Mouse (Mus musculus) lung, postnatal 25 days (tissue): ENCODE measurements around the gene Pkmyt1.

ENCODE experiments used
- DNase-seq: peaks from one replicate; pipeline ENCODE4 v3.0.0; 2022; ENCODE audit warnings: low spot score

Gene Pkmyt1

DNA sequence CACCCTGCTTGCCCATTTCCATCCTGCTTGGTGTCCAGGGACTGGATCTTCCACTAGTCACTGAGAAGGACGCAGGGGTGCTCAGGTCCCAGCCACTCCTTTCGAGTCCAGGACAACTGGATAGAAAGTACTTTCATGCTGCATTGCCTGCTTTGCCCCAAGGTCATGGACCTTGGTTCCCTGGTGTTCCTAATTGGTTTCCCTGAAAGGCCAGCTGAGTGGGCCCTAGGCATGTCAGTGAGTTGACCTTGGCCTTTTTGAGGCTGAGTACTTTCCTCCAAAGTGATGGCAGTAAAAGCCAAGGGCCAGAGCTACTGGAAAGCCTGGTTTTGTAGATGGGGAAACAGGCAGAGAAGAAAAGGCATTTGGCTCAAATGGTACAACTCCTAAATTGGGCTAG is 4.2 kb upstream of the Pkmyt1 start:
- DNase-seq: no peak

DNA sequence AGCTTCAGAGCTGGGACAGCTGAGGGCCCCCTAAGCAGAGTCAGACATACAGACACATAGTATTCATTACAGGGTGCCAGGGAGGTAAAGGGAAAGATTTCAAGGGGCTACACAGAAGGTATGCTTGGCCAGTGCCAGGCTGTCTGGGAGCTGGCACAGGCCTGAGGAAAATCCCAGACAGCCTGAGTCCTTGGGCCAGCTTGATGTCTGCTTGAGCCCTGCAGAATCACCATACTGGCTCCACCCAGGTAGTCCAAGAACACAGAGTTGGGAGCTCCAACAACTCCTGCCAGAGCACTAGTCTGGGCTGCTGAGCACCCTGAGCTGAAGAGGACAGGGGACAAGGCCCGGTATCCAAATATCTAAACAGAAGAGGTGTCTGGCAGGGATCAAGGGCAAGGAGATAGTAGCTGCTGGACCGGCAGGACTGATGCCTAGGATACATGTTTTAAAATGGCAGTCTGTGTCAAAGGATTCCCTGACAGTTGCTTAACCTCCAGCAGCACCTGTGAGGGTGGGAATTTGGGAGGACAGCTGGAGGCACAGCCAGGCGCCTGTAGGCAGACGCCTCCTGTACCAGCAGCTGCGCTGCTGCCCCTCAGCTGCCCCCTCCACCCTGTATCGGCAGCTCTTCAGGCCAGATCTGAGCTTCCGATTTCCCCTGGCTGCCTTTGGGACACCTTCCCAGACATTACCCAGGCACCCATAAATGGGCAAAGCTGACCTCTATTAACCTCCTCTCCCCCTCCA is 3.6 kb upstream of the Pkmyt1 start, which contains the start of gene 1520401A03Rik:
1520401A03Rik (minus strand) TSS at position 408 of the 750 bp plus-strand sequence.
- DNase-seq: no peak

DNA sequence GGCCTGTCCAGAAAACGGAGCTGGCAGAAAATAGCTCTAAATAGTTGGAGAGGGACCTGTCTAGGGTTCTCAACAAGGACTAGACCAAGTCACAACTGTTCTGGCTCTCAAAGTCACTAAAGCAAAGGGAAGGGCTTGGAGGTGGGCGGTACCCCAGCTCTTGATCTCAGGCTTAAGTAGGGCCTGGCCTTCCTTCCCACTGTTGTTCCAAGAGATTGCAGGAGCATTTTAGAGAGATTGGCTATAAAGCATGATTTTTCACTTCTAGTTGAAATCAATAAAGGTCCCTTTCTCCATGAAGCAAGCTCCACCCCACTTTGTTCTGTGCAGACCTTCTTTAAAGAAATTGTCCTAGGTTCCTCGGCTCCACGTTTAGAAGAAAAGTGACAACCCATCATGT is 659 bp upstream of the Pkmyt1 start:
- no peak for DNase-seq

DNA sequence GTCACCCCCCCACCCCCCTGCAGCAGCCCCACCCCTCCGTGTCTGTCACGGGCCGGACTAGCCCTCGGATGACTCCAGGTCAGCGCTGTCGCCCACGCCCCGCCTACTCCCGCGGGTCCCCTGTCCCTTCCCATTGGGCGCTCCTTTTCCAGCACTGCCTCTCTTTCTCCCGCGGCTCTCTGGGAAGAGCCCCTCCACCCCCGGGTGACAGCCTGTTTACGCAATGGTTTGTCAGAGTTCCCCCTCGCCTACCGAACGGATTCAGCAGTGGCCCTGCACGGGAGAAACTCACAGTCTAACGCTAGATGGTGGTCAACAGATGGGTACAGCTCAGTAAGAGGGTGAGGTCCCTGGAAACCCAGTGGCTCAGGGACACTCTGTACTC is 614 bp downstream of the Pkmyt1 start:
- peak; percentile 81 for DNase-seq

DNA sequence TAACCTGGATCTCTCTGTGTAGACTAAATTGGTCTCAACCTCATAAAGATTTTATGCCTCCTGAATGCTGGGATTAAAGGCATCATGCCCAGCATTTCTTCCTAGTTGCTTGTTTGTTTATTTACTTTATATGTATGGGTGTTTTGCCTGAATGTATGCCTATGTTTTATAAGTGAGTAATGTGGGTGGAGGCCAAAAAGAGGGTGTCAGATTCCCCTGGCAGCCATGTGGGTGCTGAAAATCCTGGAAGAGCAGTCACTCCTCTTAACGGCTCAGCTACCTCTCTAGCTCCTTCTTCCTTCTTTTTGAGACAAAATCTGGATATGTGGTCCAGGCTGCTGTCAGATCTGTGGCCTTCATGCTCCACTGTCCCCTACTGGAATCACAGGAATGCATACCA is 4.3 kb downstream of the Pkmyt1 start:
- no peak for DNase-seq

DNA sequence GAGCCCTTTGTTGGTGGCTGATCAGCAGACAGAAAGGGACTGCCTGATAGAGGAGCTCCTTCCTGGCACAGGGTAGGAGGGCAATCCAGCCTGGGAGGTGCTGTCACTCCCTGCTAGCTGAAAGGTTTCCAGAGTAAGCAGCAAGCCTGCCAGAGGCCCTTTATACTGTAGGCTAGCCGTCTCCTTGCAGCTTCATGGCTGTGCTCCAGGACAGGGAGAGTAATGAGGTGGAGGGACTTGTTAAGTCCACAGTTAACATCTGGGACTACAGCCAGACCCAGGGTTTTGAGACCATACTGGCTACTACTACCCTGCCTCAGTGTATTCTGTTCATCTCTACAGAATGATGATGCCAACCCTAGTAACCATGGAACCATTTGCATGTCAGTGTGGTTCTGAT is 8.2 kb downstream of the Pkmyt1 start:
- no peak for DNase-seq

DNA sequence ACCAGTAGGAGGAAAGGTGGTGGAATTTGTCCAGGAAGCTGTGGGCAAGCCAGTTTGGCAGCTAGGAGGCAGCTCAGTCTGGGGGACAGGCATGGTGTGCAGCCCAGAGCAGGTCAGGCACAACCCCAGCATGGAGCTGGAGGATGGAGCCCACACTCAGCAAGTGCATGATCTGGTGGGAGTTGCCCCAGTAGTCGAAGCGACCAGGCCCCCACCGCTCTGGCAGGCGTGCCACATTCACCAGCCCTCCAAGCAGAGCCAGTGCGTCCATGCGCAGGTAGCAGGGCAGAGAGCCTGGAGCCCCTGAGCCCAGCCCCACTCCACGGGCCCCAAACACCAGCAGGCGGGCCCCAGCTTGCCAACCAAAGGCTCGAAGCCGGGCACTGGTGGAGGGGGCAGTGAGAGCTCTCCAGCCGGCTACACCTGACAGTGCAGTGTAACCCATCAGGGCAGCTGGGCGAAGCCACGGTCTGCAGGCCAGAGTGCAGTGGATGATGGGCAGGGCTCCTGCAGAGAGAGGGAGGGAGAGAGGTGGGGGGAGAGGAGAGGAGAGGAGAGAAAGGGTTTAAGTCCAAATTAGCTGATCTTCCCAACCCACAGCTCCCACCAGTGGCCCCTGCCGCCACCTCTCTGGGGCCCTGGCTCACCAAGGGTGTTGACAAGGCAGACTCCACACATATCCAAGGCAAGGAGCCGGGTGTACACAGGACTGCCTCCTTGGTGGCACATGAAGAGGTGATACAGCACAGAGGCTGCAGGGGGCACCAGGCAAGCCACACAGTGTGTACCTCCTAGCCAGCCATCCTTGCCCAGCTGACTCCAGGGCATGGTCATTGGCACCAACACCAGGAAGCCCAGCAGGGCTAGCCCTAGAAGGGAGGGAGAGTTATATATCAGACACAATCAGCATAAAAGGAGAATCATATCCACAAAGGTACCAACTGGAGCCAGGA is 11.6 kb downstream of the Pkmyt1 start:
- DNase-seq: no peak

DNA sequence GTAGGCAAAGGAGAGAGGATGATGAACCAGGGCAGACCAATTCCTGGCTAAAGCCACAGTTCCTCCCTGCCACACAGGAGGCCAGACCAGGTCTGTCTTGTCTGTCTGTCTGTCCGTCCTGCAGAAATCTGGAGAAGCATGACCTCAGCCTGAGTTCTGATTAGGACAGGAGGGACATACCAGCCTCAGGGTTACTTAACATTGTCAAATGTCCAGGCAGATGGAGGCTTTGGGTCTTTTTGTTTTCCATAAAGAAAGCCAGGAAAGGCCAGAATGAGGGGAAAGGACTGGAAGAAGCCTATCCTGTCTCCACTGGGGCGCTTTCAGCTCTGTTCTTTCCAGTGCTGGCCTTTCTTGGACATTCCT is 12.7 kb downstream of the Pkmyt1 start:
- DNase-seq: no peak

DNA sequence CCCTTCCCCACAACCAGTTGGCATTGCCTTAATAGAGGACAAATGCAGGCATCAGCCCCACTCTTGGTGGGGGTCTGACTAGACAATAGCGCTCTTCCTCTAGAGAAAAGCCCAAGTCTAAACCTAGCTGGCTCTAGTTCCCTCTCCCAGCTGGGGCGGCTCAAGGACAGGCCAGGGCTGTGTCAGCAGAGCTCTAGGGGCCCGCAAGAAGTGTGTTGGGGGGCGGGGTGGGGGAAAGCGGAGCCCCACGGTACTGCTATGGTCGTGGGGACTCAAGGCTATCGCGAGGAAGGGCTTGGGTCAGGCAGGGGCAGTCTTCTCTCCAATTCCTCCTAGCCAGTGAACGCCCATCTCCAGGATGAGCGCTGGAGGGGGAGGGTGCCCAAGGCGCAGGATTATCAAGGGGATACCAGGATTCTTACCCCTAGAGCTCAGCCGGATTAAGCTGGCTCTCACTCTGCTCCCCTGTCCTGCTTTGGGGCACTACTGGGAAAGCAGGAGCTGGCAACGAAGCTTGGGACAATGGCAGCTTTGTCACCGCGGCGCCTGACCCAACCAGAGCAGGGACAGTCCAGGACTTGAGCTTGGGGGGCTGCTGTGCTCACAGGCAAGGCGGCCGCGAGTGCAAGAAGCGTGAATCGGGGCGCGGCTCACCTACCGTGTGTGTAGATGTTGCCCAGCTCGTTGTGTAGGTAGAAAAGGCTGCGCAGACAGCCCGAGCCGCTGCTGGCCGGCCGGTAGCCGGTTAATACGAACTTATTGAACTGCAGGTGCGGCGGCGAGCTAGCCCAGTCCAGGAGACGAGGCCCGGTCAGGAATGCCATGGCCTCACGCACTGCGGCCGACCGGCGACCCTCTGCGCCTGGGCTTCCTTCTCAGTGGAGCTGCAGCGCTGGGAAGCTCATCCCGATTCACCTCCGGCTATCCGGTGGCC is 13.3 kb downstream of the Pkmyt1 start:
- no peak for DNase-seq

DNA sequence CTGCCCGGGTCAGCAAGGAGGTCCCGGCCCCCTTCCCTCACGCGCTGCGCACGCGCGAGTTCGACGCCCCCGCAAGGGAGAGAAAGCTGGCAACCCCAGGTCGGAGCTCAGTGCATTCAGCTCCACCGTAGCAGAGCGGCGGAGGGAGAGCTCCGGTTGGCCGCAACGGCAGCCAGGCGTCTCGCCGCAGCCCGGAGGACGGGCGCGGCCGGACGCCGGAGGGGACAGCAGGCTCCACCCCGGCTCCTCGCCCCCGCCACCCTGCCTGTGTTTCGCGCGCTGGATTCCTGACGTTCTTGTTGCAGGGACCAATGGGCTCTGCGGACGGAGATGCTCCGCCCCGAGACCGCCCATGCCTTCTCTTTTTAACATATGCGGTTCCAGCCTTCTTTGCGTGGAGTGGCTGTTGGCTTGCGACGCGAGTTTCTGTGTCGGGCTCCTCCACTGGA is 14.0 kb downstream of the Pkmyt1 start:
- DNase-seq: peak; percentile 94

DNA sequence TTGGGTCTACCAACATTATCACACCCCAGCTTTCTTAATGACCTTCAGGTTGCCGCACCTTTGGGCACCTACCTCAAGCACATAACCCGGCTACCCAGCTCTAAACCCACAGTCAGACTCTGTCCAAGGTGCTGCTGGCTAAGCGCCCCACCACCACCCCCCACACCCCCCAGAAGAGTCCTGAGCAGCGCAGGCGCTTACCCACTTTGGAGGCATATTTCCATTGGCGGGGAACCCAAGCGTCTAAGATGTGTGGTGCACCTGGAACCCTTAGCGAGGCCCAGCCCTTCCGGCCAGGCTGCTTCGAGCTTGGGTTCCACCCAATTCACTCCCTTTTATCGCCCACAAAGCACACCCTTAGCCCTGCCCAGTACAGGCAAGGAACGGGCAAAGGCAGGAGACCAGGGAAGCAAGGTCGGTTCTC is 14.5 kb downstream of the Pkmyt1 start, which contains the start of gene Paqr4:
Paqr4 (minus strand) TSS at position 270 of the 424 bp plus-strand sequence.
- DNase-seq: peak; percentile 32

DNA sequence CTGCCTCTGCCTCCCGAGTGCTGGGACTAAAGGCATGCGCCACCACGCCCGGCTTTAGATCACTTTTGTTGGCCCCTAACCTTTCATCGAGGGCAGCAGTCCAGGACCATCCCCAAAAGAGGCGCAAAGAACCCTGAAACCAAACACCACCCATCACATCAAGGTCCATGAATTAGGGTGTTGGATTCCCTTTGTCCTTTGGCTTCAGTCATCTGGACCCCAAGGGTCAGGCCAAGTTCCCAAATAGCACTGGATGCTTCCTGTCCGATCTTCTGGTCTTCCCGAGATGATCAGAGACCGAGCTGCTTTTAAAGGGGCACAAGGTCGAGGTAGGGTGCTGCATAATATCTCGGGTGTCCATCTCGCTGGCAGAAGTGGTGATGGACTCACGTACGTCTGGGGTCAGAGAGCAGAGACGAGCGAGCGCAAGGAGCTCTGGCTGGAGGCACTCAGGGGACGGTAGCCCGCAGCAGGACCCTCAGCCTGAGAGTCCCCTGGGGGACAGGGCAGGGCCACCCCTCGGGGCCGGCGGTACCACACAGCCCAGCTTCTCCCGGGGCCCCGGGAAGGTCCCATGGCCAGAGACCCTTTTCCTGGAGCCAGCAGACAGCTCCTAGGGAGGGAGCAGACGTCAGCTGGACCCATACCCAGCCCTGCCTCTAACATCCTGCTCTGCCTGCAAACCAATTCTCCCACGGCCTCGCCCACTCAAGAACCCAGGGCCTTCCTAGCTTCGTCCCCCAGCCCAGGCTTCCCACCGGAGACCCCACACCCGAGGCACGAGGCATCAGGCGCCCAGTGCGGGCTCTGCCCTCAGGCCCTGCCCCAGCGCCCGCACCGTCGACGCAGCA is 15.4 kb downstream of the Pkmyt1 start:
- no peak for DNase-seq

DNA sequence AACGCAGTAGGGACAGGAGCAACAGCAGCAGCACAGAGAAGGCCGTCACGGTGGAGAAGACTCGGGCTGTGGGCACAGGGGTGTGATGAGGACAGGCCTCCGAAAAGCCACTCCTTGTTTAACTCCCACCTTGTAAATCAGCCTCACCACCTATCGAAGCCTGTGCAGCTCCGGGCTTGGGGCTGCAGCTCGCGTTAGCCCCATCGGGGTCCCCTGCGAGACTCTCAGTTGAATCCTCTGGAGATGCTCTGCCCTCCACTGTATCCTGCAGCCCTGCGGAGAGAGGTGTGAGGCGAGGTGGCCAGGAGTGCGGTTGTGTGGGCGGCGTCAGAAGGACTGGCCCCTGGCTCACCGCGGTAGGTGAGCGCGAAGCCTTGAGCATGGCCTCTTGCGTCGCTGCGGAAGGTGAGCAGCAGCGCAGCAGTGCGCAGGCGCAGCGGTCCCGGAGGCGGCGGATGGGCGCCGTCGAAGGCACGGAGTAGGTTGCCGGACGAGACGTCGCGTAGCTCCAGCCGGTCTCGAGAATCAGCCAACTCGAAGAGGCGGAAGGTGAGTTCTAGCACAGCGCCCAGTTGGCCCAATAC is 16.2 kb downstream of the Pkmyt1 start:
- DNase-seq: no peak

DNA sequence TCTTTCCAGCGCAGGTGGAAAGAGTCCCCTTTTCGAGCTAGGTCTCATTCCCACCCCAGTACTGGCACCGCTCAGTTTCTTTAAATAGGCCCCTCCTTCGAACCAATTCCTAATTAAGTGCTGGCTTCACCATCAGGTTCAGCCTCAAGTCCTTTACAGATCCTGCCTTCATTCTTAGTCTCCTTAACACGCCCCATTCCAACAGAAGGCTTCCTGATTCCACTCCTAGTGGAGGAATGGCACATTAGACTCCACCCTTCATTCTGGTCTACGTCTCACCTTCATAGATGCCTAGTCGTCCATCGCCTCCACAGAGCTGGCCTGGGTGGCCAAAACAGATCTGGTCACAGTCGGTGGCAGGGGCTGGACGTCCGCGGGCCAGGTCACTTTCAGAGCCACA is 16.8 kb downstream of the Pkmyt1 start:
- no peak for DNase-seq

DNA sequence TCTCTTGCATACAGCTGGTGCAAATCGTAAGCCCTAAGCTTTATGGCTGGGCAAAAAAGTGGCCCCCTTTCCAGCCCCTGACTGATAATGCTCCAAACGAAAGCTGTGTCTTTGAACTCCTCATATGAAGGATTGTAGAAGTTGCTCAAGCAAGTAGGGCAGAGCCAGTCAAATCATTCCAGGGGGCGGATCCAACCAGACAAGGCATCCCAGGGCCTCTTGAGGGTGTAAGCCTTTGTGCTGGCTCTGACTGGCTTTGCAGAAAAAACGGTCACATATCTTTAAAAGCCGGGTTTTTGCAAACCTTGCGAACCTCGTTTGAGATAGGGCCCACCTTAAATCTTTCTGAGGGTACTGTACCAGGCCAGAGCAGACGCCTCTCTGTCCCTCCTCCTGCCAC is 17.9 kb downstream of the Pkmyt1 start:
- DNase-seq: no peak

DNA sequence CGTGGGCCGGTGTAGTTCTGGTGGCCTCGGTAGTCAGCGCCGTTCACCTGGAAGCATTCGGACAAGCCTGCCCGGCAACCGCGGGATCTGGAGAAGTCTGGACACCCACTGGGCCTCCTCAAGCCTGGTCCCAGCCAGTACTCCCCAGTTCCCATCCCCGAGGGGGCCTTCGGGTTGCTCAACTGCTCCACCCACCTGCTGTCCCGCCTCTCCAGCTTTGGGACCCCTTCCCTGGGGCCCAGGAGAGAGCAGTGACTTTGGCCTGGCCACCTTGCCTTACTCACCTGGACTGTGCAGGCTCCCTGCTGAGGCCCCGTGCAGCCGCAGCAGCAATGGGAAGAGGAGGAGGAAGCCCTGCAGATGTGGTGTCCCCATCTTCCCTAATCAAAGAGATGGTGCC is 18.5 kb downstream of the Pkmyt1 start:
- DNase-seq: no peak

DNA sequence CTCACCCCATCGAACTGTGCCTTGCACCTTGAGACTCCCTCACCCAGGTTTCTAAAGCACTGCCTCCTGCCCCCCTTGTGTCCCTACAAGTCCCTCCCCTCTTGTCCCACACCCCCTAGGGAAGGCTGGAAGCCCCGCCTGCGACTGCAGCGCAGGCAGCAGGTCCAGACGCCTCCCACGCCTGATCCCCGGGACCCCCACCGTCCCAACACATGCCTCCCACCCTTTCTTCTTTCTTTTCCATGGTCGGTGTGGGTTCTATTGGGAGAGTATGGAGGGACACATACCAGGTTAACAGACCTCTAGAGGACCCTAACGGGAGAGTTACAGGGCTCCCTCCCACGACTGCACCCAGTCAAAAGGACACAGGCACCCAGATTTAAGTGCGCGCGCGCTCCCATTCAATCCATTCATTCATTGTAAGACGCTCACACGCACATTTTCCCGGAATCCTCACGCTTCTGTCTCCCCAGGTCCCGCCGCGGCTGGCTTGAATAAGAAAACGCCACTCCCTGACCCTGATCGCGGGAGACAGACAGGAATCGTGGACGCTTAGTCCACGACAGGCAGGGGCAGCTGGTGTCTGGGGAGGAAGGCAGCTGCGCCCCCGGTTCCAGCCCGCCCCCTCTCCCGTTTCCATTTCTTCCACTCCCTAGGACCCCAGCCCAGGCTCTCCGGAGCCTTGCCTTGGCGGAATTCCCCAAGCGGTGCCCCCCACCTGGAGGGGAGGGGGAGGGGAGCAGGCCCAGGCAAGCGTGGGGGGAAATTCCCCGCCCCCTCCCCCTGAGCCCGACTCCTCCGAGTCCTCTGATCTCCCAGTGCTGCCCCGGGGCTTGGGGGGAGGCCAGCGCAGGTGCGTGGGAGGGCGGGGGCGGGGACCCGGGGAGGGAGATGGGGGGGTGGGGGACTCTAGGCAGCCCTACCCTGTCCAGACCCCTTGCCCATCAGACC is 19.4 kb downstream of the Pkmyt1 start, which contains the start of gene Kremen2:
Kremen2 (minus strand) TSS at position 533 of the 951 bp plus-strand sequence.
- DNase-seq: no peak

DNA sequence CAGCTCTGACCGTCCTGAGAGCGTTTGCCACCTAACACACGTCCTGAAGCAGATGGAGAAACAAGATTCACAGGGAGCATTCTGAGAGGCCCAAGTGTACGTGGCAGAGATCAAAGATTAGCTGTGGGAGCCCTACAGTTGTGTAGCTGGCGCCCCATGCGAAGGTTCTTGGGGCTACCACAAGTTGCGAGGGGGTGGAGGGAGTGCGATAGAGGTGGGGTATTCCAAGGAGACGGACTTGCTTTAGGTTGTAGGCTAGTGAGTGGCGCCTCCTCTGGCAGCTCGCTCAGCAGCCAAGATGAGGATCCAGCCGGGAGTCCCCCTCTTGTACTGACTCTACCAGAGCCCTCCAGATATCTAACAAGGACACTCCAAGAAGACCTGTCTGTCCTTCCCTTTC is 20.2 kb downstream of the Pkmyt1 start:
- no peak for DNase-seq

DNA sequence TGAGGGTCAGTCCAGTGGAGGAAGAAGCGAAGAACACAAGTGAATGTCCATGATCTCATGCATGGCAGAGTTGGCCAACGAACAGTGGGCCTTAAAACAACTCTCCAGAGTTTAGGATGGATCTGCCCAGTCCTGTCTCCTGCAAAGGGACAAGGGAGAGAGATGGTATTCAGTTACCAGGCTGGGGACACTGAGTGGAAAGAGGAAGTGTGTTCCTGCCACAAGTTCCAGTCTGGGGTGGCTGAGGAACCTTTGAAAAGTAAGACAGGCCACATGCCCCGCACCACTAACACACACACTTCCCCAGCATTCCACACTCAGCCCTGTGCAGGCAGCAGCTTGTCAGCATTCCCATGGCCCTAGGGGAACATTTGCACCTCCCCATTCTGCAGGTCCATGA is 20.6 kb downstream of the Pkmyt1 start:
- DNase-seq: no peak
